Mouse (Mus musculus) layer of hippocampus, adult 11-12 months (tissue): ENCODE data around the gene Gm6164.
"Not testable (repeated sequence)": the region's sequence is repeated elsewhere in the genome, so short reads cannot be mapped to it uniquely, and the experiment has no call there.

Experiments
- DNase-seq: peaks from one replicate; pipeline ENCODE4 v3.0.0; 2022; ENCODE audit warnings: low spot score

Gm6164 gene

DNA sequence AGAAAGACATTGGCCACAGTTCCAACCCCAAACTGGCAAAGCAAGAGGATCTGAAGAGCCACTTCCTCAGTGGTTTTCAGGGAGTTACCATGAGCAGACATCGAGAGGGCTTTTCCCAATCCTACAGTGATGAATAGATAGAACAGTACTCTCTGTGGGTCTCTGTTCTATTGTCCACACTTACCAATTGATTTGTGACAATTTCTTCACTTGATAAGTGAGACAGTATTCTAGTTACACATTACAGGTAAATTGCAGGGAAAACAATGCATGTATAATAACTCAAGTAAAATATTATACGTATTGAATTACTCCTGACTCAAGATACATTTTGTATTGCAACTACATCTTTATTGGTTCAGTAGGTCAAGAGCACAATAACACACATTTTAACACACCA lies at the start of gene Gm6164:
Gene Gm6164, minus strand, starts transcription at position 101 of the 400 bp plus-strand sequence.
- not testable (repeated sequence) for DNase-seq

DNA sequence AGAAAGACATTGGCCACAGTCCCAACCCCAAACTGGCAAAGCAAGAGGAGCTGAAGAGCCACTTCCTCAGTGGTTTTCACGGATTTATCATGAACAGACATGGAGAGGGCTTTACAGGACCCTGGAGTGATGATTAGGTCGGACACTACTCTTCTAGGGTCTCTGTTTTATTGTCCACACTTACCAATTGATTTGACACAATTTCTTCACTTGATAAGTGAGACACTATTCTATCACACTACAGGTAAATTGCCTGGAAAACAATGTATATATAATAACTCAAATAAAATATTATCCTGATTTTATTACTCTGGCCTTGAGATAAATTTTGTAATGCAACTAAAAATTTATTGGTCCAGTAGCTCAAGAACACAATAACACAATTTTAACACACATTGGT lies 28.3 kb upstream of the Gm6164 start, which contains the start of gene Gm4498:
Gene Gm4498, minus strand, starts transcription at position 101 of the 400 bp plus-strand sequence.
- DNase-seq = not testable (repeated sequence)

DNA sequence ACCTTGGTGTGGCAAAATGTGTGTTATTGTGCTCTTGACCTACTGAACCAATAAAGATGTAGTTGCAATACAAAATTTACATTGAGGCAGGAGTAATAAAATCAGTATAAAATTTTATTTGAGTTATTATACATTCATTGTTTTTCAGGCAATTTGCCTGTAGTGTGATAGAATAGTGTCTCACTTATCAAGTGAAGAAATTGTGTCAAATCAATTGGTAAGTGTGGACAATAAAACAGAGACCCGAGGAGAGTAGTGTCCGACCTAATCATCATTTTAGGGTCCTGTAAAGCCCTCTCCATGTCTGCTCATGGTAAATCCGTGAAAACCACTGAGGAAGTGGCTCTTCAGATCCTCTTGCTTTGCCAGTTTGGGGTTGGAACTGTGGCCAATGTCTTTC lies 12.0 kb downstream of the Gm6164 start, which contains the start of gene Vmn1r95:
Gene Vmn1r95, plus strand, starts transcription at position 301 of the 400 bp plus-strand sequence.
- DNase-seq = not testable (repeated sequence)

DNA sequence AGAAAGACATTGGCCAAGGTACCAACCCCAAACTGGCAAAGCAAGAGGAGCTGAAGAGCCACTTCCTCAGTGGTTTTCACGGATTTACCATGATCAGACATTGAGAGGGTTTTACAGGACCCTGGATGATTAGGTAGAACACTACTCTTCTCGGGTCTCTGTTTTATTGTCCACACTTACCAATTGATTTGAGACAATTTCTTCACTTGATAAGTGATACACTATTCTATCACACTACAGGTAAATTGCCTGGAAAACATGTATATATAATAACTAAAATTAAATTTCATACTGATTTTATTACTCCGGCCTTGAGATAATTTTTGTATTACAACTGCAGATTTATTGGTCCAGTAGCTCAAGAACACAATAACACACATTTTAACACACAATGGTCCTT lies 37.1 kb downstream of the Gm6164 start, which contains the start of gene Vmn1r94:
Gene Vmn1r94, minus strand, starts transcription at position 101 of the 400 bp plus-strand sequence.
- not testable (repeated sequence) for DNase-seq
